Mouse (Mus musculus) heart, adult 8-10 months (tissue): ENCODE data around the gene Krtdap. TPM values are rescaled to one million over a fixed set of nuclear protein-coding genes. Genes with fewer than 3 reads are reported as not detected.

Experiments
- DNase-seq: peaks from one replicate; pipeline ENCODE4 v3.0.0; 2022; ENCODE audit warnings: low spot score
- total RNA-seq, 4 experiments: library from RNA; stranded (reverse); gene quantifications; 2 replicates each; pipeline ENCODE4 v1.2.4; 2022

Gene Krtdap
- total RNA-seq, 4 experiments from 2014 or later, result not detected

DNA sequence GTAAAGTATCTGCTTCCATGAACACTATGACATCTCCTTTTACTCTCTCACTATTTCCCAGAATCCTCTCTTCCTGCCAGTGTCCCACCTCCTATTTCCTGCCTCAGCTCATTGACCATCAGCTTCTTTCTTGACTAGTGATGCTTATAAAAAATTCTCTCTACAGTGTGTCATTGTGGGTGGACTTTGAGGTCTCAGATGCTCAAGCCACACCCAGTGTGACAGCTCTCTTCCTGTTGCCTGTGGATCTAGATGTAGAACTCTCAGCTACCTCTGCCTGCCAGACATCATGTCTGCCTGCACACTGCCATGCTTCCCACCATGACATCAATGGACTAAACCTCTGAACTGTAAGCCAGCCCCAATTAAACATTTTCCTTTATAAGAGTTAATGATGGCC is 49.6 kb downstream of the Krtdap start:
- DNase-seq, result no peak

- no peak for DNase-seq
Observed at GRCm38 (mm10) chr7:30840306-30840705, 52.6 kb downstream of the Krtdap start.

Other genes with a start within 250 kb of the Krtdap start
- 1,000 to 10,000 TPM in 1 of 4 experiments, 100 to 1,000 TPM in 3; 852 to 1,087 (median 985) TPM for gene Hspb6, start 235.7 kb upstream of the Krtdap start, total RNA-seq
- 1 to 10 TPM; 3.1 to 4.5 (median 3.9) TPM for gene Proser3, start 235.6 kb upstream of the Krtdap start, total RNA-seq
- gene Lin37, start 228.1 kb upstream of the Krtdap start, total RNA-seq, result 10 to 100 TPM; 13.5 to 21.0 (median 14.6) TPM
- 10 to 100 TPM; 62.1 to 70.3 (median 67.2) TPM for gene U2af1l4, start 224.6 kb upstream of the Krtdap start, total RNA-seq
- 1 to 10 TPM in 2 of 4 experiments, under 1 TPM in 2; 0.80 to 1.6 (median 1.2) TPM for gene Gm49396, start 224.6 kb upstream of the Krtdap start, total RNA-seq
- 10 to 100 TPM; 82.2 to 90.7 (median 88.5) TPM for gene Psenen, start 224.3 kb upstream of the Krtdap start, total RNA-seq
- 1 to 10 TPM in 3 of 4 experiments, not detected in 1; 1.1 to 1.4 (median 1.1) TPM for gene Igflr1, start 222.5 kb upstream of the Krtdap start, total RNA-seq
- gene Kmt2b, start 199.2 kb upstream of the Krtdap start, total RNA-seq, result 10 to 100 TPM; 14.2 to 19.6 (median 16.2) TPM
- not detected for gene Zbtb32, start 189.0 kb upstream of the Krtdap start, total RNA-seq
- under 1 TPM in 1 of 4 experiments, not detected in 3; 0.19 TPM for gene Upk1a, start 175.0 kb upstream of the Krtdap start, total RNA-seq
- gene Cox6b1, start 161.7 kb upstream of the Krtdap start, total RNA-seq, result 1,000 to 10,000 TPM; 4,392 to 5,023 (median 4,762) TPM
- gene Etv2, start 152.0 kb upstream of the Krtdap start, total RNA-seq, result not detected
- 10 to 100 TPM; 43.9 to 49.9 (median 44.7) TPM for gene Rbm42, start 137.6 kb upstream of the Krtdap start, total RNA-seq
- 1 to 10 TPM; 3.0 to 7.4 (median 6.0) TPM for gene Haus5, start 122.9 kb upstream of the Krtdap start, total RNA-seq
- gene Pmis2, start 116.3 kb upstream of the Krtdap start, total RNA-seq, result under 1 TPM in 1 of 4 experiments, not detected in 3; 0.40 TPM
- gene 2200002J24Rik, start 89.0 kb upstream of the Krtdap start, total RNA-seq, result under 1 TPM in 1 of 4 experiments, not detected in 3; 0.82 TPM
- gene Atp4a, start 75.7 kb upstream of the Krtdap start, total RNA-seq, result under 1 TPM in 3 of 4 experiments, not detected in 1; 0.09 to 0.28 (median 0.16) TPM
- 100 to 1,000 TPM; 229 to 268 (median 258) TPM for gene Tmem147, start 58.4 kb upstream of the Krtdap start, total RNA-seq
- not detected for gene Gapdhs, start 44.2 kb upstream of the Krtdap start, total RNA-seq
- 1 to 10 TPM; 1.3 to 4.6 (median 3.0) TPM for gene Sbsn, start 36.4 kb upstream of the Krtdap start, total RNA-seq
- gene Dmkn, start 24.1 kb upstream of the Krtdap start, total RNA-seq, result 1 to 10 TPM in 3 of 4 experiments, under 1 TPM in 1; 0.82 to 1.7 (median 1.4) TPM
- under 1 TPM in 2 of 4 experiments, not detected in 2; 0.25 to 0.46 TPM for gene Ffar2, start 35.9 kb downstream of the Krtdap start, total RNA-seq
- not detected for gene Ffar3, start 68.3 kb downstream of the Krtdap start, total RNA-seq
- gene Ffar1, start 73.7 kb downstream of the Krtdap start, total RNA-seq, result not detected
- 1 to 10 TPM in 1 of 4 experiments, under 1 TPM in 3; 0.52 to 1.0 (median 0.71) TPM for gene Cd22, start 92.4 kb downstream of the Krtdap start, total RNA-seq
- gene Mag, start 127.0 kb downstream of the Krtdap start, total RNA-seq, result not detected
- gene Hamp2, start 136.8 kb downstream of the Krtdap start, total RNA-seq, result 1 to 10 TPM; 3.6 to 9.2 (median 5.7) TPM
- 10 to 100 TPM in 3 of 4 experiments, 1 to 10 TPM in 1; 9.3 to 31.5 (median 13.6) TPM for gene Hamp, start 156.1 kb downstream of the Krtdap start, total RNA-seq
- 100 to 1,000 TPM; 102 to 121 (median 107) TPM for gene Usf2, start 168.9 kb downstream of the Krtdap start, total RNA-seq
- gene Lsr, start 185.6 kb downstream of the Krtdap start, total RNA-seq, result 1 to 10 TPM; 2.6 to 3.8 (median 3.1) TPM
- under 1 TPM in 2 of 4 experiments, not detected in 2; 0.25 TPM for gene Fam187b, start 185.9 kb downstream of the Krtdap start, total RNA-seq